Mouse (Mus musculus) bone marrow, adult 2 months (tissue): ENCODE results near the gene Commd7.

Experiments used
- CTCF ChIP-seq: fragments of 200-500 bp; IDR thresholded peaks from 2 replicates; pipeline ENCODE4 v1.5.1; 2011; ENCODE audit warnings: low read length, control low read depth; ENCODE audit not compliant: control insufficient read depth, insufficient read depth
- POLR2A ChIP-seq: fragments of 200-500 bp; IDR thresholded peaks from 2 replicates; pipeline ENCODE4 v1.6.1; 2011; ENCODE audit warnings: low read depth, mild to moderate bottlenecking, control low read depth, low read length, borderline replicate concordance; ENCODE audit not compliant: control insufficient read depth

DNA sequence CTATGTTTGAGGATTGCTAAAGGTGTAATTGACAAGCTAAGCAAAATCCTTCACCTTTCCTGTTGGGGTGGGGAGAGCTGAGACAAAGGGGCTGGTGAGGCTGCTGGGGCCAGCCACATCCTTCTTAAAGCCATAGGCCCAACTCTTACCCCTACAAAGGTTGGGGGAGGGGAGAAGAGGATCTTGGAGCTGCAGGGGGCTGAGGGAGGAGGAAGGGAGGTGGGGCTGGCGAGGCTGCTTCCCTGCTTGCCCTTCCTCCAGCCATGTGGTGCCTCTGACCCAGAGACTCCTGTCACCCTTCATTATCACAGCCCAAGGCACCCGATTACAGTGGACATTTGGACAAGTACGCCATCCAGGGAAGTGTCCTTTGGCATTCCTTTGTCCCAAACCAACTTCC, 19.1 kb upstream of the Commd7 start:
- TF ChIP-seq CTCF (no peak), POLR2A (no peak)
